Mouse (Mus musculus): ENCODE measurements around the gene Gm26938. TPM values are rescaled to one million over a fixed set of nuclear protein-coding genes. Genes with fewer than 3 reads are reported as not detected.

Gm26938 gene
- polyA plus RNA-seq, 1 experiment from 2014 or later: 0.31 TPM

DNA sequence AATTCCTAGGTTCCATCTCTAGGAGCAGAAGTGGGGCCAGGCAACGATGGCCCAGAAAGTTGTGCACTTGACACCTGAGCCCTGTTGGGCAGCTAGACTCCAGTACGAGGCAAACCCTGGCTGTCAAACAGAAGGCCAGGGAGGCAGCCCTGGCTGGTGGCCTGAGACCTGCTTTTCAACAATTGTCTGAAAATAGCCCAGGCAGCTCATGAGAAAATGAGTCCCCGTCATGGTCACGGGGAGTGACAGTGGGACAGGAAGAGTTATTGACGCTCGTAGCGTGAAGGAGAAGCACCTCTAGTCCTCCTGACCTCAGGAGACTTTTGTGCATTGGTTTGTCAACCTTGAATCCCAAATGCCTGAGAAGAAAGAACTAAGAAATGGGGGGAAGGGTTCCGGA, 44.8 kb downstream of the Gm26938 start:
- 90% methylated on average over 8 of the region's 8 CpGs for WGBS
- no peak for DNase-seq (ENCODE audit: extremely low spot score, low spot score)
- no peaks in the 10 kb centered on the region for H3K9me3 ChIP-seq
- no peak overlapping the region for H3K4me3 ChIP-seq
- no peaks in the 10 kb centered on the region for H3K4me1 ChIP-seq
- no peak overlapping the region for H3K27ac ChIP-seq
- H3K27me3 ChIP-seq (ENCODE audit: poor library complexity, severe bottlenecking): no peaks in the 10 kb centered on the region
- no peaks in the 10 kb centered on the region for H3K36me3 ChIP-seq (replicated peaks)

GRCm38 (mm10) chr5:139776966-139777365, 49.2 kb downstream of the Gm26938 start:
- H3K36me3 ChIP-seq (replicated peaks): peaks cover 23% of the 10 kb centered on the region
- no peaks in the 10 kb centered on the region for H3K9me3 ChIP-seq
- H3K27me3 ChIP-seq (ENCODE audit: poor library complexity, severe bottlenecking): no peaks in the 10 kb centered on the region
- H3K27ac ChIP-seq: no peak overlapping the region
- no peak for DNase-seq (ENCODE audit: extremely low spot score, low spot score)
- no peak overlapping the region for H3K4me3 ChIP-seq
- H3K4me1 ChIP-seq: peaks cover 13% of the 10 kb centered on the region
- 85% methylated on average over 5 of the region's 5 CpGs for WGBS

- WGBS: under 1% methylated on average over 55 of the region's 55 CpGs
- Histone ChIP-seq H3K36me3 (replicated peaks) (peaks cover 39% of the 10 kb centered on the region), H3K4me3 (peak within 1 kb of the TSS; percentile 65), H3K9me3 (no peaks in the 10 kb centered on the region), H3K27ac (peak within 1 kb of the TSS; percentile 58), H3K4me1 (peaks cover 13% of the 10 kb centered on the region), H3K27me3 (ENCODE audit: poor library complexity, severe bottlenecking) (no peaks in the 10 kb centered on the region)
- peak; percentile 93 for DNase-seq (ENCODE audit: extremely low spot score, low spot score)
Observed at GRCm38 (mm10) chr5:139775216-139775926, 50.8 kb downstream of the Gm26938 start, which contains the start of gene Ints1. Gene Ints1 (minus strand): TSS chr5:139775674.

DNA sequence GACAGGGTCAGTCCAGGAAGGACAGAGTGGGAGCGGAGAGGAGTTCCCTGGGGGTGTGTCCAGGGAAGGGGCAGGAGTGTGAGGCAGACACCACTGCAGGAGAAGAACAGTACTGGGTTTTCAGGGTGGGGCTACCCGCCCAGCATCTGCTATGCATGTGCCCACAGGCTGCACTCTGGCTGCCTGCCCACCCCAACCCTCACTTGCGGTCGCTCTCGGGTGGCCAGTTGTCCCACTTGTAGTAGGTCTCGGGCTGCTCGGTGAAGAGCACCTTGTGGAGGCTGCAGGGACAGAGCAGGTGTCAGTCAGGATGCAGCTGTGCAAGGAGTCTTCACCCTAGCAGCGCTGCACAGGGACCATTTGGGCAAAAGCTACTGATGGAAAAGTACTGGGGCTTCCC, 58.0 kb downstream of the Gm26938 start:
- H3K4me3 ChIP-seq: no peak overlapping the region
- peaks cover 100% of the 10 kb centered on the region for H3K36me3 ChIP-seq (replicated peaks)
- H3K9me3 ChIP-seq: no peaks in the 10 kb centered on the region
- WGBS: 96% methylated on average over 8 of the region's 8 CpGs
- H3K27ac ChIP-seq: no peak overlapping the region
- DNase-seq (ENCODE audit: extremely low spot score, low spot score): no peak
- H3K27me3 ChIP-seq (ENCODE audit: poor library complexity, severe bottlenecking): no peaks in the 10 kb centered on the region
- no peaks in the 10 kb centered on the region for H3K4me1 ChIP-seq

GRCm38 (mm10) chr5:139764296-139764695, 61.9 kb downstream of the Gm26938 start:
- Histone ChIP-seq H3K27ac (no peak overlapping the region), H3K4me3 (no peak overlapping the region), H3K4me1 (no peaks in the 10 kb centered on the region), H3K9me3 (no peaks in the 10 kb centered on the region), H3K27me3 (ENCODE audit: poor library complexity, severe bottlenecking) (no peaks in the 10 kb centered on the region), H3K36me3 (replicated peaks) (peaks cover 100% of the 10 kb centered on the region)
- no peak for DNase-seq (ENCODE audit: extremely low spot score, low spot score)
- 78% methylated on average over 11 of the region's 11 CpGs for WGBS

DNA sequence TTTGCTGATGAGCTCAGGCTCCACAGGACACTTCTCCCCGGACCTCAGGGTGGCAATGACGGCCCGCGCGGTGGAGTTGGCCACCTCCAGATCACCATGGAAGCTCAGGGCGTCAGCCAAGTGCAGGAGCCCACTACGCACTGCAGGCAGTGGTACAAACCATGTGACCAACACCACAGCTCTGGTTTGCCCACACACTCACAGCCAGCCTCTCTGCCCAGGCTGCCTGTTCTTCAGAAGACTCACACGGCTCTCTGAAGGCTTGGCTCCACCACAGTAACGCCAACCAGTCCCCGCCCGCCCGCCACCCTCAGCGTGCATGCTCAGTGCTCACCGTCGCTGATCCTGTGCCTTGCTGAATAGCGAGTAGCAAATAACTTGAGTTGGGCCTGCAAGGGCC, 68.1 kb downstream of the Gm26938 start:
- no peak for DNase-seq (ENCODE audit: extremely low spot score, low spot score)
- H3K4me1 ChIP-seq: no peaks in the 10 kb centered on the region
- H3K36me3 ChIP-seq (replicated peaks): peaks cover 100% of the 10 kb centered on the region
- H3K9me3 ChIP-seq: no peaks in the 10 kb centered on the region
- no peak overlapping the region for H3K4me3 ChIP-seq
- H3K27ac ChIP-seq: no peak overlapping the region
- WGBS: 91% methylated on average over 16 of the region's 16 CpGs
- no peaks in the 10 kb centered on the region for H3K27me3 ChIP-seq (ENCODE audit: poor library complexity, severe bottlenecking)

Small RNA genes within 50 kb of the gene (microRNA-seq; reads per million reads assigned to microRNA genes)
- not detected for gene Mir7037

Other genes with a start within 250 kb of the Gm26938 start
- gene Micall2, start 90.1 kb downstream of the Gm26938 start, polyA plus RNA-seq (2016; fragmentation: Nextera tagmentation; extraction: Ambion mirVana): 5.9 and 6.9 TPM in 2 replicates
- gene Ints1, start 50.7 kb downstream of the Gm26938 start, polyA plus RNA-seq (2016; fragmentation: Nextera tagmentation; extraction: Ambion mirVana): 41.0 and 43.2 TPM in 2 replicates
- gene Mafk, start 34.9 kb downstream of the Gm26938 start, polyA plus RNA-seq (2016; fragmentation: Nextera tagmentation; extraction: Ambion mirVana): 9.8 and 10.1 TPM in 2 replicates
- gene Tmem184a, start 6.5 kb downstream of the Gm26938 start, polyA plus RNA-seq (2016; fragmentation: Nextera tagmentation; extraction: Ambion mirVana): 1.4 and 1.8 TPM in 2 replicates
- 99.7 and 103 TPM in 2 replicates for gene Psmg3, start 478 bp upstream of the Gm26938 start, polyA plus RNA-seq (2016; fragmentation: Nextera tagmentation; extraction: Ambion mirVana)
- 0.07 and 0.32 TPM in 2 replicates for gene Elfn1, start 81.5 kb upstream of the Gm26938 start, polyA plus RNA-seq (2016; fragmentation: Nextera tagmentation; extraction: Ambion mirVana)